In the genomic region with DNA sequence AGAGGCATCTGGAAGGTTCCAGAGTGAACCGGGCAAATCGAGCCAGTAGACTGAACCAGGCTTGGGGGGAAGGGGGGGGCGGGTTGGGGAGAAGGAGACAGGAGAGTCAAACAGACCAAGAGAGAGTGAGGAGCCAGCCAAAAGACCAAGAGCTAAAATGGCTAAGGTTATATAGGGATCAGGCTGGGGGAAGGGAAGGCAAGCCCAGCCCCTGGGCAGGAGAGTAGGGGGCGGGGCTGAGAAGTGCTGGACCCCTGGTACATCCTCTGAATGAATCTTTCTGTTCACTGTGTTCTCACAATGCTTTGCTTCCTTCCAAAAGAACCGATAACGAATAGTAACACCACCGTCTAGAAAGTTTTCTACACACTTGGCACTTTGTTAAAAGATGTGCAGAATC, we compare ENCODE assay signal across 16 mouse cellular contexts.
"Had no signal": no experiment of that assay in that cellular context is flagged by ENCODE, and none has a peak within 500 bp of the region (broad histone marks: within the 10 kb centered on the region; RNA-seq: fewer than 3 reads in every experiment).

No protein-coding gene starts in this region.

- DNase-seq: kidney, adult 2 months; layer of hippocampus, adult 9-11 months; liver, embryonic 13.5 days; lung, adult 2 months; midbrain, embryonic 14.5 days; retina, postnatal 1 day; right cerebral cortex, postnatal 25 days; spleen, adult 18-20 months; thymus, postnatal 25 days had no signal

- H3K27me3 ChIP-seq: liver, embryonic 13.5 days; neural tube, embryonic 12.5 days; neural tube, embryonic 15.5 days; stomach, embryonic 15.5 days had no signal

- H3K4me3 ChIP-seq: layer of hippocampus, adult 2 months; liver, embryonic 13.5 days; neural tube, embryonic 12.5 days; neural tube, embryonic 15.5 days; stomach, embryonic 15.5 days had no signal

- H3K9me3 ChIP-seq: liver, embryonic 13.5 days; neural tube, embryonic 12.5 days; neural tube, embryonic 15.5 days; stomach, embryonic 15.5 days had no signal

- ATAC-seq: intestine, embryonic 16.5 days had no signal

- H3K4me2 ChIP-seq: liver, embryonic 13.5 days; neural tube, embryonic 12.5 days; neural tube, embryonic 15.5 days; stomach, embryonic 15.5 days had no signal

- H3K36me3 ChIP-seq: liver, embryonic 13.5 days; neural tube, embryonic 12.5 days; neural tube, embryonic 15.5 days; stomach, embryonic 15.5 days had no signal

- H3K27ac ChIP-seq: kidney, postnatal 0 days; layer of hippocampus, adult 2 months; liver, embryonic 13.5 days; macrophage; neural tube, embryonic 12.5 days; neural tube, embryonic 15.5 days; stomach, embryonic 15.5 days had no signal

- H3K4me1 ChIP-seq: neural tube, embryonic 12.5 days; neural tube, embryonic 15.5 days; stomach, embryonic 15.5 days had no signal

- H3K9ac ChIP-seq: liver, embryonic 13.5 days; neural tube, embryonic 12.5 days; neural tube, embryonic 15.5 days; stomach, embryonic 15.5 days had no signal
